Mouse (Mus musculus) central nervous system, embryonic 18 days (tissue): ENCODE data around the gene Tctex1d2. TPM values are rescaled to one million over a fixed set of nuclear protein-coding genes. Genes with fewer than 3 reads are reported as not detected.

Experiments used
- polyA plus RNA-seq: library from polyadenylated mRNA; depleted of rRNA; stranded (reverse); fragments of >200 nt; gene quantifications from 2 replicates; pipeline ENCODE4 v1.2.3, GENCODE M21; 2012; rRNA removed

Gene Tctex1d2
- polyA plus RNA-seq, result 27.2 and 30.2 TPM in 2 replicates

GRCm38 (mm10) chr16:32419517-32420483 lies at the start of gene Tctex1d2:
Gene Tctex1d2 (plus strand): TSS chr16:32419702.

GRCm38 (mm10) chr16:32400267-32400666 lies 19.2 kb upstream of the Tctex1d2 start, which contains the start of gene Tm4sf19:
Gene Tm4sf19 (plus strand): TSS chr16:32400506.

GRCm38 (mm10) chr16:32430474-32431046 lies 11.1 kb downstream of the Tctex1d2 start, which contains the start of gene Pcyt1a:
Gene Pcyt1a (plus strand): TSS chr16:32430921.

Other genes starting within 250 kb of the Tctex1d2 start
- not detected in 2 replicates for gene Bex6, start 239.9 kb upstream of the Tctex1d2 start, polyA plus RNA-seq
- 29.3 and 30.6 TPM in 2 replicates for gene Fbxo45, start 172.5 kb upstream of the Tctex1d2 start, polyA plus RNA-seq
- gene Wdr53, start 172.5 kb upstream of the Tctex1d2 start, polyA plus RNA-seq, result 9.0 and 9.5 TPM in 2 replicates
- gene Smco1, start 148.2 kb upstream of the Tctex1d2 start, polyA plus RNA-seq, result not detected in 2 replicates
- 16.9 and 17.8 TPM in 2 replicates for gene Rnf168, start 142.2 kb upstream of the Tctex1d2 start, polyA plus RNA-seq
- 23.3 and 24.1 TPM in 2 replicates for gene Ubxn7, start 87.4 kb upstream of the Tctex1d2 start, polyA plus RNA-seq
- 0.08 and 0.28 TPM in 2 replicates for gene Tm4sf19, start 19.2 kb upstream of the Tctex1d2 start, polyA plus RNA-seq
- gene Pcyt1a, start 11.2 kb downstream of the Tctex1d2 start, polyA plus RNA-seq, result 29.8 and 31.0 TPM in 2 replicates
- gene Slc51a, start 68.2 kb downstream of the Tctex1d2 start, polyA plus RNA-seq, result 0.05 and 0.08 TPM in 2 replicates
- 0.12 and 0.13 TPM in 2 replicates for gene Zdhhc19, start 76.6 kb downstream of the Tctex1d2 start, polyA plus RNA-seq
- gene Tfrc, start 189.2 kb downstream of the Tctex1d2 start, polyA plus RNA-seq, result 56.6 and 62.0 TPM in 2 replicates
- gene Tnk2, start 224.2 kb downstream of the Tctex1d2 start, polyA plus RNA-seq, result 82.3 and 95.6 TPM in 2 replicates